Mouse (Mus musculus) neural tube, embryonic 14.5 days (tissue): ENCODE measurements around the gene Mta1. TPM values are rescaled to one million over a fixed set of nuclear protein-coding genes. Genes with fewer than 3 reads are reported as not detected.
A peak's percentile ranks its signal among the peaks of the same experiment; 100 is the strongest.

Experiments used
- ATAC-seq: fragments of 200-750 bp; cut with Nextera tagmentation; 2 replicates; pipeline ENCODE4 v1.8.0; 2017; ENCODE audit warnings: low read depth, mild to moderate bottlenecking, moderate TSS enrichment, moderate library complexity
- H3K27ac ChIP-seq: fragments of 300-500 bp; sonication (generic); 2 replicates; pipeline ENCODE4 v1.5.1; 2014; ENCODE audit warnings: low read depth, mild to moderate bottlenecking, control low read depth, low read length, moderate library complexity, mixed read lengths
- H3K27me3 ChIP-seq: fragments of 300-500 bp; sonication (generic); 2 replicates; pipeline ENCODE4 v1.6.1; 2014; ENCODE audit warnings: low read length; ENCODE audit not compliant: control insufficient read depth, insufficient read depth
- H3K36me3 ChIP-seq: fragments of 300-500 bp; sonication (generic); 2 replicates; pipeline ENCODE4 v1.6.1; 2014; ENCODE audit warnings: low read length, mixed read lengths; ENCODE audit not compliant: control insufficient read depth, insufficient read depth
- H3K4me1 ChIP-seq: fragments of 300-500 bp; sonication (generic); 2 replicates; pipeline ENCODE4 v1.6.1; 2014; ENCODE audit warnings: low read length; ENCODE audit not compliant: control insufficient read depth, insufficient read depth
- H3K4me2 ChIP-seq: fragments of 300-500 bp; sonication (generic); 2 replicates; pipeline ENCODE4 v1.6.1; 2014; ENCODE audit warnings: mild to moderate bottlenecking, low read depth, low read length, control low read depth
- H3K4me3 ChIP-seq: fragments of 300-500 bp; sonication (generic); 2 replicates; pipeline ENCODE4 v1.5.1; 2014; ENCODE audit warnings: low read depth, low read length, control low read depth, mixed read lengths
- H3K9ac ChIP-seq: fragments of 300-500 bp; sonication (generic); replicated peaks from 2 replicates; pipeline ENCODE4 v1.6.1; 2014; ENCODE audit warnings: low read depth, mild to moderate bottlenecking, control low read depth, low read length, mixed read lengths
- H3K9me3 ChIP-seq: fragments of 300-500 bp; sonication (generic); 2 replicates; pipeline ENCODE4 v1.6.1; 2016; ENCODE audit warnings: low read length; ENCODE audit not compliant: control insufficient read depth
- WGBS: fragments of 180-500 bp; shearing (Covaris S2); extraction: QIAGEN DNeasy Blood & Tissue Kit; methylation state at CpG from one replicate; pipeline ENCODE4 v1.1.7; 2014; 5-methylcytosine and 5-hydroxymethylcytosine counted together
- polyA plus RNA-seq: library from polyadenylated mRNA; unstranded; fragments of >200 nt; fragmentation: Nextera tagmentation; extraction: Ambion mirVana; gene quantifications from 2 replicates; pipeline ENCODE4 v1.2.1, GENCODE M21; 2014

Gene Mta1
- polyA plus RNA-seq, 1 experiment from 2014 or later: 19.2 TPM

DNA sequence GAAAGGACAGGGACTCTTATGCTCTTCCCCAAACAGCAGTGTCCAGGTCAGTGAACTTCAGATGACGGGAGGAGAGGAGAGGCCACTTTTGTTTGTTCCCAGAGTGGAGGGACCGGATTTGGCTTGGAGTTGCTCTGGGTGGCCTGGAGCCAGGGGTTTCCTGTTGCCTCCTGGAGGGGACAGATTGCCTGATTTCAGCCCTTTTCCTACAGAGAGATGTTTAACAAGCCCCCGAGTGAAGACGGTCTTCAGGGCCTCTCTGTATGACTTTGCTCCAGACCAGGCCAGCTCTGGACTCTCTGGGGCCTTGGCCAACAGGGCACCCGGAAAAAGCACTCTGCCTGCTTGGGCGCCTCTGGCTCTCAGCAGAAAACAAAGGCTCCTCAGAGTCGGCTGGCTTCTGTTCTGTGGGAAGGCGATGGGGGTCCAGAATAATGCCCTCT, 43.5 kb downstream of the Mta1 start:
- Histone ChIP-seq H3K27me3 (no peaks in the 10 kb centered on the region), H3K4me3 (peak overlapping the region; percentile 65), H3K4me2 (peak overlapping the region; percentile 68), H3K36me3 (peaks cover 10% of the 10 kb centered on the region), H3K9ac (peak overlapping the region; percentile 68; the same call in 1 of the 2 replicates), H3K9me3 (no peaks in the 10 kb centered on the region), H3K4me1 (peaks cover 33% of the 10 kb centered on the region), H3K27ac (peak overlapping the region; percentile 64)
- 24% methylated on average over 8 of the region's 8 CpGs for whole genome bisulfite sequencing
- ATAC-seq: no peak

DNA sequence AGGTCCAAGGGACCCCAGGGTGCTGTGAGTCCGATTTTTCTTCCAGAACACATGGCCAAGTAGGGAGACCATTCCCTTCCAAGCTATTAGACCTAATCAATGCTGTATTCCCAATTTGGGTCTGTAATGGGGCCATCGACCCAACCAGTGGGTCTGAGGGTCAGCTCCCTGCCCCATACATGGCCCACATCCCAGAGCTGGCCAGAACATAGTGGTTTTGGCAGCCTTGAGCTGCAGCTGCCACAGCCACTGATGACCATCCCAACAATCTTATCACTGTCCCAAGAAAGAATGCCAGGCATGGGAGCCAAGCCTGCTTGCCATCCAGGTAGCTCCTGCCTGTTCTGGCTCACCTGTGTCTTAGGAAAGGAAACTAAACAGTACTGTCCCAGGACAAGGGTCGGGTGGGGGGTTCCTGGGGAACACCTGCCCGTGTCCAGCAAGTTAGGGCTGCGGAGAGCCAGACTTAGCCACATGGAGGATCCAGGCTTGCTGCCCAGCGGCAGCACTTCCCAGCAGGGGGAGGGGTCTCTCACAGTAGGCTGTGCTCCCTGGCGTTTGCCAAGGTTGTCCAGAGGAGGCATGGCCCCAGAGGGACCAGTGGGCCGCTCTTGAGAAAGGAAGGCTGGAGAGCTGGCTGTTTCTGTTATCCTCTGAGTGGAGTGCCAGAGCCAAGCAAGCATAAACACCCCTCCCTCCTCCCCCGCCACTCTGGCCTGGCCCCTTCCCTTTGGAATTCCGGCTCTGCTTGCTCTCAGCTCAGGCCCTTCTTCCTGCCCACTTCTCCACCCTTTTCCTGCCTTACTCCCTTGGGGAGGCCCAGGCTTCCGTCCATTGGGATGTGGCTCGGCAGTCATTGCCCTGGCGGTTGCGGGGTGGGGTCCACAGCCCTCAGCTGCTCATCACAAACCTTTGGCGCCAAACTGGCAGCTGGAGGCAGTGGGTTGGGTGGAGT, 44.2 kb downstream of the Mta1 start:
- Histone ChIP-seq H3K36me3 (peaks cover 4% of the 10 kb centered on the region; the same call in 1 of the 2 replicates), H3K4me3 (peak overlapping the region; percentile 65), H3K9me3 (no peaks in the 10 kb centered on the region), H3K4me1 (peaks cover 35% of the 10 kb centered on the region), H3K9ac (peak overlapping the region; percentile 68), H3K27ac (peak overlapping the region; percentile 64), H3K27me3 (no peaks in the 10 kb centered on the region), H3K4me2 (peak overlapping the region; percentile 68)
- WGBS: 19% methylated on average over 15 of the region's 15 CpGs
- no peak for ATAC-seq

GRCm38 (mm10) chr12:113143164-113143563, 45.1 kb downstream of the Mta1 start:
- no peak overlapping the region for H3K27ac ChIP-seq

GRCm38 (mm10) chr12:113144001-113144756, 46.1 kb downstream of the Mta1 start:
- WGBS: 79% methylated on average over 20 of the region's 20 CpGs

More at GRCm38 (mm10) chr12:113143164-113143563, 45.1 kb downstream of the Mta1 start:
- WGBS: 64% methylated on average over 7 of the region's 7 CpGs
- Histone ChIP-seq H3K9me3 (no peaks in the 10 kb centered on the region), H3K9ac (no peak overlapping the region), H3K36me3 (no peaks in the 10 kb centered on the region), H3K27me3 (no peaks in the 10 kb centered on the region), H3K4me3 (peak overlapping the region; percentile 65; the same call in 1 of the 2 replicates), H3K4me2 (peak overlapping the region; percentile 68), H3K4me1 (peaks cover 35% of the 10 kb centered on the region)
- no peak for ATAC-seq

GRCm38 (mm10) chr12:113144886-113145285, 46.8 kb downstream of the Mta1 start:
- H3K9me3 ChIP-seq: no peaks in the 10 kb centered on the region
- H3K4me1 ChIP-seq: peaks cover 24% of the 10 kb centered on the region
- ATAC-seq: no peak
- no peak overlapping the region for H3K4me2 ChIP-seq
- no peak overlapping the region for H3K9ac ChIP-seq
- H3K4me3 ChIP-seq: no peak overlapping the region
- no peak overlapping the region for H3K27ac ChIP-seq
- WGBS: 92% methylated on average over 16 of the region's 16 CpGs
- no peaks in the 10 kb centered on the region for H3K36me3 ChIP-seq
- no peaks in the 10 kb centered on the region for H3K27me3 ChIP-seq

More at GRCm38 (mm10) chr12:113144001-113144756, 46.1 kb downstream of the Mta1 start:
- no peaks in the 10 kb centered on the region for H3K9me3 ChIP-seq
- H3K27ac ChIP-seq: no peak overlapping the region
- no peaks in the 10 kb centered on the region for H3K36me3 ChIP-seq
- H3K9ac ChIP-seq: no peak overlapping the region
- H3K4me2 ChIP-seq: no peak overlapping the region
- no peak for ATAC-seq
- H3K4me1 ChIP-seq: peaks cover 31% of the 10 kb centered on the region
- no peak overlapping the region for H3K4me3 ChIP-seq
- H3K27me3 ChIP-seq: no peaks in the 10 kb centered on the region

- Histone ChIP-seq H3K27me3 (no peaks in the 10 kb centered on the region), H3K4me3 (no peak overlapping the region), H3K9ac (no peak overlapping the region), H3K27ac (no peak overlapping the region), H3K9me3 (no peaks in the 10 kb centered on the region), H3K4me2 (no peak overlapping the region), H3K4me1 (peaks cover 24% of the 10 kb centered on the region), H3K36me3 (no peaks in the 10 kb centered on the region)
- ATAC-seq: no peak
- WGBS: 91% methylated on average over 5 of the region's 5 CpGs
Observed at GRCm38 (mm10) chr12:113145591-113145990, 47.5 kb downstream of the Mta1 start.

DNA sequence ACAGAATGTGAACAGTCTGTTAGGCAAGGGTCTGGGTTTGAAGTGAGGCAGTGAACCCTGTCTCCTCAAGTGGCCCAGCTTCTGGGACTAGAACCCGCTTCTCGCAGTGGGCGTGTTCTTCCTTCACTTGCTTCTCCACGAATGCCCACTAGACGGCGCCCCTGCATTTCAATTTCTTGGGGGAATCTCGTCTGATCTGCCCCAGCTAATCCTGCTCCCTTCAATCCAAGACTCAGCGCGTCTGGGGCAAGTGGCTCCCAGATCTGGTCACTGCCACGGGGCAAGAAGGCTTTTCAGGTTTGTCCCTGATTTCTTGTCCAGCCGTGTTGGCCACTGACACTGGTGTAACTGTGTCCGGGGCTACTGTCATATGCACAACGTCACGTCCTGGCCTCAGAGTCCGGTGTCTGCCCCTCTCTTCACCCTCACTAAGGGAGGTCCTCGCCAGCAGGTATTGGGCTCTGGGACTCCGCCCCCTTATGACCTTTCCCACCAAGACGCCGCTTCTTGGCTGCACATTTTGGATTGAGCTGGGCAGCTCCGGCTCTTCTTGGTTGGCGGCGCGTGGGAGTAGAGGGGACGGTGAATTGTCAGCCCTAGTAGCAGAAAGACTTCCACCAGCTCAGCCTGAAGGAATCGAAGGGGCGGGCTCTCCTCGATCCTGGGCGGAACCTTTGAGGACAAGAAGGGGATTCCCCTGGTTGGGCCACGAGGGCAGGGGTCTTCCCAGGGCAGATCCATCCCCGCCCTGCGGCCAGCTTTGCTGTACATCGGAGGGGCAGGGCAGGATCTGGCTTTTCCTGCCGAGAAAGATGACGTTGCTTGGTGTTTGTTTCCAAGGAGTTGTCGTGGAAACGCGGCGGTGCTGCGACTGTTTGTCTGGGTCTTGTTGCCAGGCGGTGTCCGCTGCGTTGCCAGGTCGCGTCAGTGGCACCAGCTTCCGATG, 48.3 kb downstream of the Mta1 start, which contains the start of gene Crip1:
Gene Crip1, plus strand, starts transcription at position 205 of the 946 bp plus-strand sequence.
- H3K36me3 ChIP-seq: no peaks in the 10 kb centered on the region
- no peak within 1 kb of the TSS for H3K27ac ChIP-seq
- ATAC-seq: no peak; the same call in 1 of the 2 replicates
- H3K9ac ChIP-seq: no peak within 1 kb of the TSS
- peaks cover 22% of the 10 kb centered on the region for H3K4me1 ChIP-seq
- H3K4me2 ChIP-seq: no peak within 1 kb of the TSS
- 8% methylated on average over 45 of the region's 45 CpGs for WGBS
- no peaks in the 10 kb centered on the region for H3K27me3 ChIP-seq
- H3K9me3 ChIP-seq: no peaks in the 10 kb centered on the region
- H3K4me3 ChIP-seq: no peak within 1 kb of the TSS

- Histone ChIP-seq H3K27ac (no peak overlapping the region), H3K4me2 (no peak overlapping the region), H3K4me3 (no peak overlapping the region), H3K9ac (no peak overlapping the region), H3K4me1 (peaks cover 14% of the 10 kb centered on the region), H3K36me3 (no peaks in the 10 kb centered on the region), H3K27me3 (no peaks in the 10 kb centered on the region), H3K9me3 (no peaks in the 10 kb centered on the region)
- ATAC-seq: no peak
- 64% methylated on average over 8 of the region's 8 CpGs for WGBS
Observed at GRCm38 (mm10) chr12:113147481-113147880, 49.4 kb downstream of the Mta1 start.
